Mouse (Mus musculus) kidney, adult 8-10 months (tissue): ENCODE measurements around the gene Serpinb6d.

ENCODE experiments used
- DNase-seq, 2 experiments: peaks; one replicate each; pipeline ENCODE4 v3.0.0; 2022

Gene Serpinb6d

DNA sequence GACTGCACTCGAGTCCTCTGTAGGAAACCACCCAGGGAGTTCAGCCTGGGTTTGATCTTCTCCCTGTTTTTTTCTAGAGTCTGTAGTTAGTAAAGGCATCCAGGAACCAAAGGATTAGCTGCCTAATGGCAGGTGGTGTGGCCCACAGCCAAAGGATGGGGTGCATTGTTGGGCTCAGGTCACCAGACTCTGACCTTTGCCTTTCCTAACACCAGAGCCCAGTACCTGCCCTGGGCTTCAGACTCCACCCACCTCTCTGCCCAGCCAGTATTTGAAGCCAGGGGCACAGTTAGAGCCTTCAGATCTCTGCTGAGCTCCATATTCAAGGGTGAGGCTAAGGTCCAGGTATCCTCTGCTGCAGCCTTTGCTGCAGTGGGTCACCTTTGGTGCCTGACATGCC lies at the start of gene Serpinb6d:
Gene Serpinb6d, plus strand, starts transcription at position 301 of the 400 bp plus-strand sequence.
- DNase-seq: no peak

DNA sequence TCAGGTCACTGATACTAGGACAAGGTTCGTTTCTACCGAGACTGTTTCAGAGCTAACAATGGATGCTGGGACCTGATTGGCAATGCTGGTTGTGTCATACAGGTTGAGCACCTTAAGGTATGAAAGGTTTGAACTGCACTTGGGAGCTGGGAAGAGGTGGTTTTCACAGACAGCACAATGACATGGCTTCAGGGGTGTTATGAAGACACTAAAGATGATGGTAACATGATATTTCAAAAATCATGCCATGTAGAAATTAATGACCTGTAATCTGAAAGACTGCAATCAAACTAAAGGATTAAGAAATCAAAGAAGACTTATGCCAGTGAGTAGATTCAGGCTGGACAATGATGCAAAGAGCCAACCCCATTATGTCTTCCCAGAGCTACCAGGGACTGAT lies 38.3 kb upstream of the Serpinb6d start:
- DNase-seq: no peak

DNA sequence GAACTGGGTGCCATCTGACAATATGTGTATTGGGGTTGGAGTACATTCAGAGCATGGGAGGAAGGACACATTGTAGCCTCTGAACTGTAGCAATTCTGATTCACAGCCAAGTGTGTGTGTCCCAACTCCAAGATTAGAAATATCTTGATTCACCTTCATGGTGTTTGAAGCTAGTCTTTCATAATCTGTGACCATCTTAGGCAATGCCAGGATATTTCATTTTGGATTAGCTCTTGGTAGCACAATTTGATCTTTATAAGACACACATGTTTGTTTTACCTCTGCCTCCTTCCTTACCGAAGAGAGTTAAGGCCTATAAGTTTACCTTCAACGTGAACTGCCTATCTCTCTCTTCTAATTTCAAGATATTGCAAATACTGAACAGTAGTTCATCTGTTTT lies 18.7 kb upstream of the Serpinb6d start:
- no peak for DNase-seq

DNA sequence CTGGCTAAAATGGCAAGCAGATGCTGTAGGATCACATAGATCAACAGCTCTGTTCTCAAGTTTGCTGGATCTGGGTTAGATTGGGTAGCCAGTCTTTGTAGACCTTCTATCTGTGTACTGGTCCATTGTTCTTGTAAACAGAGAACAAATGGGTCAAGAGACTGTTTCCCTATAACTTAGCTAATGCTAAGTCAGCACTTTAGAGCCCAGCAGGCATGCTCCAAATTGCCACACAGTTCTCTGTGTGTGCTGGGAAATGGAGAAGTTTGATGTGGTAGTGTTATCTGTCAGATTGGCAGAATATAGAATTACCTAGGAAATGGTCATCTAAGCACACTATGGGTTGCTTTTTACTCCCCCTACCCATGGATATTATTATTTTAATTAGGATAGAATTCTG lies 1.3 kb downstream of the Serpinb6d start:
- no peak for DNase-seq

DNA sequence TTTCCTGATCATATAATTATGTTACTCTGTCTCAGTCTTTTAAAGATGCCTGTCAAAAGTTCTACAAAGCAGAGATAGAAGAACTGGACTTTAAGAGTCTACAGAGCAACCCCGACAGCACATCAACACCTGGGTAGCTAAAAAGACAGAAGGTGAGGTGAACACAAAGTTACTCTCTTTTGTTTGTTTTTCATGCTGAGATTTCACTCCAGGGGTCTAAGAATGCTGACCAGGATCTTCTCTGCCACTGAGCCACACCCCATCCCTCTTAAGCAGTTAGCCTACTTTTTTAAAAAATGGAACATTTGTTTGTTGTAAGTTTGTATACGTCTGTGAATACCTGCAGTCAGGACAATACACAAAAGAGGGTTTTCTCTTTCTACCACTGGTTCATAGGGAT lies 59.1 kb downstream of the Serpinb6d start:
- DNase-seq: no peak
